Mouse (Mus musculus): ENCODE measurements around the gene Hint2.

Gene Hint2

GRCm38 (mm10) chr4:43656339-43657109 lies at the start of gene Hint2:
TSS of gene Hint2 (minus strand) at chr4:43656466.
- DNase-seq (ENCODE audit: low read depth, low spot score) = peak; percentile 98

GRCm38 (mm10) chr4:43705991-43706390 lies 49.7 kb upstream of the Hint2 start:
- no peak for DNase-seq (ENCODE audit: low read depth, low spot score)

- DNase-seq (ENCODE audit: low read depth, low spot score) = no peak
Observed at GRCm38 (mm10) chr4:43703851-43704250, 47.6 kb upstream of the Hint2 start.

- no peak for DNase-seq (ENCODE audit: low read depth, low spot score)
Observed at GRCm38 (mm10) chr4:43703439-43703838, 47.2 kb upstream of the Hint2 start.

GRCm38 (mm10) chr4:43700707-43701106 lies 44.4 kb upstream of the Hint2 start, which contains the start of gene Olfr70:
TSS of gene Olfr70 (minus strand) at chr4:43700807.
- no peak for DNase-seq (ENCODE audit: low read depth, low spot score)

GRCm38 (mm10) chr4:43696561-43696960 lies 40.3 kb upstream of the Hint2 start:
- DNase-seq (ENCODE audit: low read depth, low spot score) = no peak

- no peak for DNase-seq (ENCODE audit: low read depth, low spot score)
Observed at GRCm38 (mm10) chr4:43695249-43695671, 39.0 kb upstream of the Hint2 start.

GRCm38 (mm10) chr4:43694439-43695248 lies 38.4 kb upstream of the Hint2 start:
- no peak for DNase-seq (ENCODE audit: low read depth, low spot score)

GRCm38 (mm10) chr4:43693806-43694241 lies 37.6 kb upstream of the Hint2 start:
- no peak for DNase-seq (ENCODE audit: low read depth, low spot score)

- DNase-seq (ENCODE audit: low read depth, low spot score) = no peak
Observed at GRCm38 (mm10) chr4:43691026-43691425, 34.8 kb upstream of the Hint2 start.

GRCm38 (mm10) chr4:43690021-43690420 lies 33.8 kb upstream of the Hint2 start:
- DNase-seq (ENCODE audit: low read depth, low spot score) = no peak

- no peak for DNase-seq (ENCODE audit: low read depth, low spot score)
Observed at GRCm38 (mm10) chr4:43679416-43680043, 23.3 kb upstream of the Hint2 start.

GRCm38 (mm10) chr4:43678541-43678940 lies 22.3 kb upstream of the Hint2 start:
- DNase-seq (ENCODE audit: low read depth, low spot score) = no peak

GRCm38 (mm10) chr4:43675608-43676007 lies 19.3 kb upstream of the Hint2 start:
- DNase-seq (ENCODE audit: low read depth, low spot score) = no peak

- DNase-seq (ENCODE audit: low read depth, low spot score) = no peak
Observed at GRCm38 (mm10) chr4:43674974-43675373, 18.7 kb upstream of the Hint2 start.

GRCm38 (mm10) chr4:43673703-43674102 lies 17.4 kb upstream of the Hint2 start:
- no peak for DNase-seq (ENCODE audit: low read depth, low spot score)

GRCm38 (mm10) chr4:43672070-43672469 lies 15.8 kb upstream of the Hint2 start:
- peak; percentile 89 for DNase-seq (ENCODE audit: low read depth, low spot score)

- peak; percentile 53 for DNase-seq (ENCODE audit: low read depth, low spot score)
Observed at GRCm38 (mm10) chr4:43669428-43669794, 13.1 kb upstream of the Hint2 start.

GRCm38 (mm10) chr4:43668782-43669427 lies 12.6 kb upstream of the Hint2 start, which contains the start of the genes Tmem8b and Fam221b:
TSS of gene Tmem8b (plus strand) at chr4:43668971.
TSS of gene Fam221b (minus strand) at chr4:43669145.
- DNase-seq (ENCODE audit: low read depth, low spot score) = peak; percentile 78

GRCm38 (mm10) chr4:43666412-43666811 lies 10.1 kb upstream of the Hint2 start:
- DNase-seq (ENCODE audit: low read depth, low spot score) = no peak

GRCm38 (mm10) chr4:43657146-43657545 lies 880 bp upstream of the Hint2 start:
- no peak for DNase-seq (ENCODE audit: low read depth, low spot score)

All from forelimb bud, embryonic 11.5 days (tissue).